ENCODE assay signal across 27 mouse cellular contexts in the genomic region with DNA sequence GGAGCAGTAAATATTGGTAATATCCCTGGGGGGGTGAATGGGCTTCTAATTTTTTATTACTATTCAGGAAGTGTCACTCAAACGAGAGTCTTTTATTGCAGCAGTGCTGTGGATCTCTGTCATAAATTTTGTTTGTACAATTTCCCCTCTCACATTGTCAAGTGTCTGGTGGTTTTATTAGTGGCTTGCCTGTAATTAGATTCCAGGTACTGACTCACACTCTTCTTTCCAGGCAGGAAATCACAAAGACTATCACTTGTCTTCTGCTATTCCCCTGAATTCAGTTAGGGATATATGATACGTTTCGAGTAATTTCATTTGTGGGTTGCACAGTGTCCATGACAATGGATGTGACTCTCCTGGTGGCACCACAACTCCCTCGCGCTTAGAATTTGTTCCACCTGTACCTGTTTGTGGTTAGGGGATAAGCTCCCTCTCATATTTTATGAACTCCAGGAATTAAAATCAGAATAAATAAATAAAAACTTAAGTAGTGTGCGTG.
DNase-seq lines count a peak whose midpoint lies in the region; ATAC-seq and TF ChIP-seq lines count a peak whose summit lies in the region.
"Had no signal": no experiment of that assay in that cellular context is flagged by ENCODE, and none has a peak within 500 bp of the region (broad histone marks: within the 10 kb centered on the region; RNA-seq: fewer than 3 reads in every experiment).

No protein-coding gene starts in this region.

- H3K4me2 ChIP-seq in kidney, embryonic 14.5 days (replicated peaks; ENCODE audit: low read depth, low read length): no peak overlapping the region
- H3K4me2 ChIP-seq in kidney, embryonic 16.5 days (replicated peaks; ENCODE audit: low read depth, low read length): no peak overlapping the region
- H3K4me2 ChIP-seq in limb, embryonic 14.5 days (replicated peaks; ENCODE audit: low read depth, low read length, severe bottlenecking): no peak overlapping the region
- H3K4me2 ChIP-seq: embryonic facial prominence, embryonic 13.5 days; embryonic facial prominence, embryonic 15.5 days; forebrain, embryonic 12.5 days had no signal

- H3K4me1 ChIP-seq in kidney, embryonic 14.5 days (ENCODE audit: control insufficient read depth, insufficient read depth, low read length): no peaks in the 10 kb centered on the region
- peaks cover 5% of the 10 kb centered on the region; the same call in 1 of the 2 replicates for H3K4me1 ChIP-seq in kidney, embryonic 16.5 days (ENCODE audit: insufficient read depth, low read length)
- H3K4me1 ChIP-seq in limb, embryonic 14.5 days (ENCODE audit: control insufficient read depth, insufficient read depth, low read length): no peaks in the 10 kb centered on the region
- H3K4me1 ChIP-seq in limb, embryonic 10.5 days: peaks cover 15% of the 10 kb centered on the region
- H3K4me1 ChIP-seq: embryonic facial prominence, embryonic 13.5 days; embryonic facial prominence, embryonic 15.5 days; forebrain, embryonic 10.5 days; forebrain, embryonic 12.5 days had no signal

- no peak overlapping the region for H3K27ac ChIP-seq in kidney, embryonic 14.5 days (ENCODE audit: low read depth, low read length)
- H3K27ac ChIP-seq in kidney, embryonic 16.5 days (ENCODE audit: low read length): no peak overlapping the region
- H3K27ac ChIP-seq in limb, embryonic 14.5 days (replicated peaks; ENCODE audit: low read depth, low read length): no peak overlapping the region
- H3K27ac ChIP-seq in limb, embryonic 10.5 days: no peak overlapping the region
- H3K27ac ChIP-seq: embryonic facial prominence, embryonic 13.5 days; embryonic facial prominence, embryonic 15.5 days; forebrain, embryonic 10.5 days; forebrain, embryonic 12.5 days had no signal

- H3K9me3 ChIP-seq in kidney, embryonic 14.5 days (ENCODE audit: control insufficient read depth, low read length): no peaks in the 10 kb centered on the region
- H3K9me3 ChIP-seq in kidney, embryonic 16.5 days (ENCODE audit: low read length): no peaks in the 10 kb centered on the region
- no peaks in the 10 kb centered on the region for H3K9me3 ChIP-seq in limb, embryonic 14.5 days (ENCODE audit: control insufficient read depth, low read length)
- no peaks in the 10 kb centered on the region for H3K9me3 ChIP-seq in limb, embryonic 10.5 days (replicated peaks)
- H3K9me3 ChIP-seq: embryonic facial prominence, embryonic 13.5 days; embryonic facial prominence, embryonic 15.5 days; forebrain, embryonic 10.5 days; forebrain, embryonic 12.5 days had no signal

- H3K27me3 ChIP-seq in kidney, embryonic 14.5 days (ENCODE audit: control insufficient read depth, insufficient read depth, low read length): no peaks in the 10 kb centered on the region
- no peaks in the 10 kb centered on the region for H3K27me3 ChIP-seq in kidney, embryonic 16.5 days (ENCODE audit: insufficient read depth, low read length)
- no peaks in the 10 kb centered on the region for H3K27me3 ChIP-seq in limb, embryonic 14.5 days (ENCODE audit: control insufficient read depth, insufficient read depth, low read length)
- H3K27me3 ChIP-seq in limb, embryonic 10.5 days (ENCODE audit: low read depth, poor library complexity, severe bottlenecking): no peaks in the 10 kb centered on the region
- H3K27me3 ChIP-seq: CH12.LX; embryonic facial prominence, embryonic 13.5 days; embryonic facial prominence, embryonic 15.5 days; forebrain, embryonic 12.5 days had no signal

- 42% methylated on average over 6 of the region's 6 CpGs for WGBS in kidney, embryonic 14.5 days
- 31% methylated on average over 6 of the region's 6 CpGs for WGBS in kidney, embryonic 16.5 days
- WGBS in limb, embryonic 14.5 days: 53% methylated on average over 6 of the region's 6 CpGs
- WGBS in limb, embryonic 10.5 days: 64% methylated on average over 6 of the region's 6 CpGs

- no peak for DNase-seq in kidney, postnatal 4 days
- DNase-seq in kidney, adult 9 months: no peak
- DNase-seq in limb, embryonic 14.5 days (ENCODE audit: low spot score): peak; percentile 13
- DNase-seq in limb, embryonic 10.5 days (ENCODE audit: low spot score): no peak
- DNase-seq: adrenal gland, adult 2 months; adrenal gland, postnatal 10 days; adrenal gland, postnatal 25 days; B cell, adult 2 months; cerebellum, adult 11 months; cerebellum, adult 18-20 months; cerebellum, adult 8-10 months; cerebellum, adult 9-11 months; cerebellum, postnatal 14 days; cerebellum, postnatal 36 days; embryo, embryonic 11 days had no signal

- H3K36me3 ChIP-seq in kidney, embryonic 14.5 days (ENCODE audit: control insufficient read depth, insufficient read depth, low read length): no peaks in the 10 kb centered on the region
- no peaks in the 10 kb centered on the region for H3K36me3 ChIP-seq in kidney, embryonic 16.5 days (ENCODE audit: insufficient read depth, low read length)
- H3K36me3 ChIP-seq in limb, embryonic 14.5 days (ENCODE audit: control insufficient read depth, insufficient read depth, low read length): no peaks in the 10 kb centered on the region
- H3K36me3 ChIP-seq in limb, embryonic 10.5 days: no peaks in the 10 kb centered on the region
- H3K36me3 ChIP-seq: embryonic facial prominence, embryonic 13.5 days; embryonic facial prominence, embryonic 15.5 days; forebrain, embryonic 10.5 days; forebrain, embryonic 12.5 days; G1E had no signal

- H3K4me3 ChIP-seq in kidney, embryonic 14.5 days (ENCODE audit: low read length): no peak overlapping the region
- H3K4me3 ChIP-seq in kidney, embryonic 16.5 days (ENCODE audit: low read length): no peak overlapping the region
- H3K4me3 ChIP-seq in limb, embryonic 14.5 days (replicated peaks; ENCODE audit: low read length): no peak overlapping the region
- no peak overlapping the region for H3K4me3 ChIP-seq in limb, embryonic 10.5 days
- H3K4me3 ChIP-seq: embryonic facial prominence, embryonic 13.5 days; embryonic facial prominence, embryonic 15.5 days; erythroblast, embryonic 14.5 days; forebrain, embryonic 10.5 days; forebrain, embryonic 12.5 days had no signal

- no peak overlapping the region for H3K9ac ChIP-seq in kidney, embryonic 14.5 days (ENCODE audit: low read depth, low read length)
- no peak overlapping the region for H3K9ac ChIP-seq in kidney, embryonic 16.5 days (replicated peaks; ENCODE audit: low read length)
- no peak overlapping the region for H3K9ac ChIP-seq in limb, embryonic 14.5 days (ENCODE audit: low read depth, low read length, severe bottlenecking)
- H3K9ac ChIP-seq: embryonic facial prominence, embryonic 13.5 days; embryonic facial prominence, embryonic 15.5 days; forebrain, embryonic 12.5 days had no signal

- TF ChIP-seq POLR2A in limb, embryonic 14.5 days (IDR thresholded peaks at IDR 0.05; ENCODE audit: borderline replicate concordance, extremely low read depth, insufficient read depth, insufficient read length): no peak

- peak; percentile 91 for ATAC-seq in kidney, embryonic 14.5 days (ENCODE audit: low FRiP score, low TSS enrichment)
- peak; percentile 63; the same call in 1 of the 2 replicates for ATAC-seq in kidney, embryonic 16.5 days (ENCODE audit: low FRiP score, low TSS enrichment)
- no peak for ATAC-seq in limb, embryonic 14.5 days (ENCODE audit: low FRiP score, low read depth)
- ATAC-seq: CD4-positive, CD25-positive, alpha-beta regulatory T cell, adult 4 months; forebrain, embryonic 14.5 days; forebrain, embryonic 16.5 days had no signal
